Mouse (Mus musculus) cerebellum, adult 11-12 months (tissue): Measurements from ENCODE around the gene Bfsp1.

ENCODE experiments used
- DNase-seq: peaks from one replicate; pipeline ENCODE4 v3.0.0; 2022

Gene Bfsp1

DNA sequence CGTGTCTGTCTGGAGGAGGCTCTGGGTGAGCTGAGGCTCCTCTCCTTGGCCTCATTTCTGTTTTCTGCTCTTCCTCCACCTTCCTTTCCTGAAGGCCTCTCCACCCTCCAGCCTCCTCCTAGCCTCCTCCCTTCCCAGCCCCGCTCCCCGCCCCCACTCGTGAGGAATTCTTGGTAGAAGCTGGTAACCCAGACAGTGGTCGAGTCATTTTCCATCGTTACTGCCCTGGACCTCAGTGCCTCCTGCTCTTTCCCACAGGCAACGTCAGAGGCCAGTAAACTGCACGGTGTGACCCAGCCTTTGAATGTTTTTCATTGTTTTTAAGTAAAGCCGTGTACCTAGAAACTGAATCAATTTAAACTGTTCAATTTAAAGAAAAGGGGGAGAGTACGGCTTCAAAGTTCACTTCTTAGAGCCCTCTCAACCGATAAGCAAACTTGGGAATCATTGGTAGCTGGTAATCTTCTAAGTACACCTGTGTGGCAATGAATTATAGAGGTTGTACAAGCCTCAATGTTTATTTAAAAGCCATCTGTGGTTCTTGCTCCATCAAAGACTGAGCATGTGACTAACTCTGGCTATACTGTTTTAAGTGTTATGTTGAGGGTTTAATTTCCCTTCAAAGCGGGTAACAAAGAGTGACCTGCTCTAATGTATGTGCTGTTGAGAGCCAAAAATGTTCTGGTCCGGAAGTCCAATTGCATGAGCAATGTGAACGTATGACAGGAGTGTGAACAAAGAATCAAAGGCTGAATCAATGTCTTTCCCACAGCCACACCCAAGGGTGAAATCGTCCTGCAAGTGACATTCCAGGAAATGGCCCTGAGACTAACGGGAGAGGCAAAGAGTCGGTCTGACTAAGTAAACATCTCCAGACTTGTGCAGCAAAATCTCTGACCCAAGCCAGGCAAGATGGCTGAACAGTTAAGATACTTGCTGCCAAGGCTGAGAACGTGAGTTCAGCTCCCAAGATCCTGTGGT is 10.4 kb downstream of the Bfsp1 start:
- DNase-seq = no peak

GRCm38 (mm10) chr2:143851354-143852221 is 11.4 kb downstream of the Bfsp1 start:
- no peak for DNase-seq

GRCm38 (mm10) chr2:143847291-143847690 is 15.7 kb downstream of the Bfsp1 start:
- DNase-seq = no peak

DNA sequence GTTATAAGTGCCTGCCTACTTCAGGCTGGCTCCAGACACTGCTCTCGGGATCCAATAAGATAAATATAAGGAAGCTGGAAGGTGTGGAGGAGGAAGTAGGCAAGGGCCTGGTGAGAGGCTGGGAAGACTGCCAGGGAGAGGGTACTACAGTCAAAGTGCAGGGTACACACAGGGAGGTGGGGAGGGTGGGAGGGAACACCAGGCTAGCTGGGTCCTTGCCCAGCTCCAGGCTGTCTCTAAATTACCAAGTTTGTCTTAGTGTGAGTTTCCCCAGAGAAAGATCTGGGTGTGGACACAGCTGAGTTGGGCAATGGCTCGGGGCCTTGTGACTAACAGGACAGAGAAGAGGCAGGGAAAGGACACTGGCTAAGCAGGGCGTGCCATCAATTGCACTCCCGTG is 16.2 kb downstream of the Bfsp1 start:
- no peak for DNase-seq

DNA sequence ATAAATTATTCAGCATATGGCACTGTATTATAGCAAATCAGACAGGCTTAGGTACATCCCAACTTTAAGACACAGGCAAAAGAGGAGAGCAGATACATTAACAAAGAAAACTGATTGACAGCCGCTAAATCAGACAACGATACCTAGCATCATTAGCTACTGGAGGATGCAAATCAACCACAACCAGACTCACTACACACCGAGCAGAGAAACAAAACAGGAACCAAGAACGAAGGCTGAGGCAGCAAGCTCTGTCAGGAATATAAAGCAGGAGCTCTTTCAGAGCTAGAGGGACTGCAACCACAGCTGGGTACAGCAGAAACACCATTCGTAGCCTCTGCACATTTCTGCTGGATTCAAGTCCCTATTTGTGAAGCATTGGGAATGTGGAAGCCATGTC is 18.2 kb downstream of the Bfsp1 start:
- no peak for DNase-seq

- no peak for DNase-seq
Observed at GRCm38 (mm10) chr2:143841536-143841935, 21.4 kb downstream of the Bfsp1 start.

DNA sequence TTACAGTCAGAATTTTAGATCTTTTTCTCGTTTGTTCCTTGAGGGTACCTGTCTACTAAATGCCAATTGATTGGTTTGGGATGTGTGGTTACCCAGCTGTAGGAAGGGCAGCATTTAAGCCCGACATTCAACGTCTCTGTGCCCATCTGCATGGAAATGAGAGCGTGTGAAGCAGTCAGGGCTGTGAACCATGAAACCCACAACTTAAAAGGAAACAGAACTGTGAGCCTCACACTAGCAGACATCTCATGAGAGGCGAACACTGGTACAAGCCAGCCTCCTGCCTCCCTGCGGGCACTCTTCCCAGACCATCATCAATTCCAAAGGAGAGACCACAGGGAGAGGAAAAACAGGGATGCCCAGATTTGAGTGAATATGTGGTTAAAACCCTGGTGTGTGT is 22.1 kb downstream of the Bfsp1 start:
- DNase-seq = no peak

DNA sequence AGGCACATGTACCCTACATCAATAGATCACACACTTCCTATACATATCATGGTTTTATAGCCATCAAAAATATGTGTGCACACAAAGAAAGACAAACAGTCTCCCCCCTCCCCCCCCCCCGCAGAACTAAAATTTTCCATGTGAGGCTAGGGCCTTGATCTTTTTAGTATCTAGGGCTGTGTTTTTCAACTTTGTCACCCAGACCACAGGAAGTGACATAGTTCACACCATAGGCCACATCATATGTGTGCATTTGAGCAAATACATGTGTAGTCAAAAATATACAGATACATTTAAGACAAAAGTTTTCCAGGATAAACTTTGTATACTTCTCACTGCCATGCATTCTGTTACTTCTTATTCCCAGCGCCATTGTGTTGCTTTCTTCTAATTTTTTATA is 23.5 kb downstream of the Bfsp1 start:
- no peak for DNase-seq

DNA sequence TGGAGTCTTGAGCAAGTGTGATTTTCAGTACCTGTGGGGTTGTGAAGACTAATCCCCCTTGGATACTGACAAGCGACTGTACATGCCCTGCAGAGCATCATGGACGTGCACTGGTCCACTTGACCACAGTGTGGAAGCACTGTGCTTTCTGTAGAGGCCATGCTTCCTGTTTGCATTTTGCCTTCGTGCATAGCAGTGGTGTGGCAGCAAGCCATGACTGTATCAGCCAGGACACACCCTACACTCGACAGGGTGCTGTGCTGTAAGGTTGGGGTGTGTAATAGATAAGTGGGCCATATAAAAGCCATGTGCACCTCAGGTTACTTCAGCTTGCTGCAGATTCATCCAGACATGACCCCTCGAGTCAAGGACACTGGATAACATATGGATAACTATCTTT is 24.3 kb downstream of the Bfsp1 start:
- no peak for DNase-seq

- peak; percentile 59 for DNase-seq
Observed at GRCm38 (mm10) chr2:143837291-143837701, 25.7 kb downstream of the Bfsp1 start.

- DNase-seq = no peak
Observed at GRCm38 (mm10) chr2:143835820-143836219, 27.2 kb downstream of the Bfsp1 start.

GRCm38 (mm10) chr2:143834082-143834481 is 28.9 kb downstream of the Bfsp1 start:
- DNase-seq = no peak

DNA sequence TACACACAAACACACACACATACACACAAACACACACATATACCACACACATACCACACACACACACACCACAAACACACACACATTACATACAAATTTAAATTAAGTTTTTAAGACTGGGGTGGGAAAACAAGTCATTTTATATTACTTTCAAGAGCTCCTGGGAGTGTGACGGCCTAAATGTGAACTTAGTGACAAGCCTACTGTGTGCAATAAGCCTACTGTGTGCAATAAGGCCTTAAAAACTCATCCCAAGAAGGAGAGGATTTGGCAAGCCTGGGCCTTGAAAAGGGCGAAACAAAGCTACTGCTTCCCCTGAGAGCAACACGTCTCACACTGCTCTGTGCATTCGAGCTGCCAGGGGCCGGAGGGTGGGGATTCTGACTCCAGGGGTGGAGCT is 30.3 kb downstream of the Bfsp1 start:
- DNase-seq = no peak

DNA sequence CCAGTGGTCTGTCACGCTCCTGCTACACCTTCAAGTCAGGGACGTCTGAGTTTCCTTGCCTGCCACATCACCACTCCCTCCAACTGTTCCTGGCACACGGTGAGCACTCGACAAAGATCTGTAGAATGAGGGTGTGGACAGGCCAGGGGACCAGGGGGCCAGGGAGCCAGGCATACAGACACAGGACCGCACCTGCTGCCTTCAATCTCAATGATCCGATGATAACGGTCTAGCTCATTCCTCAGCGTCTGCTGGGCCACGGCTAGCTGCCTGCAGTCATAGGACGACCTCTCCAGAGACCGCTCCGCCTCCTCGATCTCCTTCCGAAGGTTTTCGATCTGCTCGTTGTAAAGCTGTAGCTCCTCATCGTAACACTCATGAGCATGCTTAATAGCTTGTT is 31.3 kb downstream of the Bfsp1 start:
- no peak for DNase-seq

DNA sequence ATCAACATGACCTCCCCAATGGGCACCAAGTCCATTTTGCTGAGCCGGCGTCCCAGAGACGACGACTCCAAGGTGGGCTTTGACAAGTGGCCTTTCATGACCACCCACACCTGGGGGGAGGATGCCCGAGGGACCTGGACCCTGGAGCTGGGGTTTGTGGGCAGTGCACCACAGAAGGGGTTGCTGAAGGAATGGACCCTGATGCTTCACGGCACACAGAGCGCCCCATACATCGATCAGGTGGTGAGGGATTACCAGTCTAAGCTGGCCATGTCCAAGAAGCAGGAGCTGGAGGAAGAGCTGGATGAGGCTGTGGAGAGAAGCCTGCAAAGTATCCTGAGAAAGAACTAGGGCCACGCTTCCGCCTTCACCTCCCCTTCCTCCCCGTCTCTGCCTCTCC is 49.5 kb downstream of the Bfsp1 start:
- DNase-seq = no peak

GRCm38 (mm10) chr2:143812262-143812661 is 50.7 kb downstream of the Bfsp1 start:
- no peak for DNase-seq

DNA sequence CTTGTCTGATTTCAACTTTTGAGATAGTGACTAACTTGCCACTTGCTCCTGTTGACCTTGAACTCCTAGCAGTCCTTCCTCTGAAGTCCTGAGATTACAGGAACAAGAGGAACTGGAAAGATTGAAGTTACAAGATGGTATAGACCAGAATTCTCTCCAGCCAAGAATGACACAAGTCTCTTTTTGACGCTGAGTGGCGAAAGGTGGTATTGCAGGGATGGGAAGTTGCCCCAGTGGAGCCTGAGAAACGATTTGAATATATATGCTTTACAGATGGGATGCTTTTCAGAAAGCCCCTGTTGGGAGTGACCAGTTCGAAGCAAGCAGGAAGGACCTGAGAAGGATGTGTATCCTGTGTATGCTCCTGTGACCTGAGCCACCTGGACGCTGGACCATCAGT is 54.2 kb downstream of the Bfsp1 start:
- DNase-seq = no peak

DNA sequence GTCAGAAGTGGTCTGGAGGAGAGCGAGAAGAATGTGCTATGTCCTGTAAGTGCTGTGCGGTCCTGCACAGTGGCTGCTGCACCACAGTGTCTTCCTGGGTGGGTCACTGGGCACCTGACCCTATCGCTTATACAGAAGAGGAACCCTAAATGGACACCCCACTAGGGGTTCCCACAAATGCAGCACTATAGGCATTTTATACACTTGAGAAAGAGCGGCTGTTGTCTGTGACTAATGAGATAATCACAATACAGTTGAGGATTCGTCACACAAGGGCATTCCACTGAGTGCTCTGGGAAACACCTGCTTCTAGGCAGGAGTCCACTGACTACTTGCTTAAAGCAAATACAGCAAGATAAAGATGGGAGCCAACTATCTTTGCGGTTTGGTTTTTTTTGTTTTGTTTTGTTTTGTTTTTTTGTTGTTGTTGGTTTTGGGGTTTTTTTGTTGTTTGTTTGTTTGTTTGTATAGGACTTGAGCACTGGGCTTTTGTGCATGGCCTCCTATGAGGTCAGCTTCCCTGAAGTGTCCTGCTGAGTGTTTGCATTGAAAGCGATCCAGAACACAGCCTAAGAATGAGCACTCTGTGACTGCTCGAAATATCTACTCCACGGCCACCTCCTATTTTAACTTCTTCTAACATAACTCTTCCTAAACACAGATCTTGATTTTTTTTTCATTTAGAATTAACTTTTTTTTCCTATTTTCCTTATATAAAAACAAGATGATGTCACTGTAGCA is 55.9 kb downstream of the Bfsp1 start:
- no peak for DNase-seq

DNA sequence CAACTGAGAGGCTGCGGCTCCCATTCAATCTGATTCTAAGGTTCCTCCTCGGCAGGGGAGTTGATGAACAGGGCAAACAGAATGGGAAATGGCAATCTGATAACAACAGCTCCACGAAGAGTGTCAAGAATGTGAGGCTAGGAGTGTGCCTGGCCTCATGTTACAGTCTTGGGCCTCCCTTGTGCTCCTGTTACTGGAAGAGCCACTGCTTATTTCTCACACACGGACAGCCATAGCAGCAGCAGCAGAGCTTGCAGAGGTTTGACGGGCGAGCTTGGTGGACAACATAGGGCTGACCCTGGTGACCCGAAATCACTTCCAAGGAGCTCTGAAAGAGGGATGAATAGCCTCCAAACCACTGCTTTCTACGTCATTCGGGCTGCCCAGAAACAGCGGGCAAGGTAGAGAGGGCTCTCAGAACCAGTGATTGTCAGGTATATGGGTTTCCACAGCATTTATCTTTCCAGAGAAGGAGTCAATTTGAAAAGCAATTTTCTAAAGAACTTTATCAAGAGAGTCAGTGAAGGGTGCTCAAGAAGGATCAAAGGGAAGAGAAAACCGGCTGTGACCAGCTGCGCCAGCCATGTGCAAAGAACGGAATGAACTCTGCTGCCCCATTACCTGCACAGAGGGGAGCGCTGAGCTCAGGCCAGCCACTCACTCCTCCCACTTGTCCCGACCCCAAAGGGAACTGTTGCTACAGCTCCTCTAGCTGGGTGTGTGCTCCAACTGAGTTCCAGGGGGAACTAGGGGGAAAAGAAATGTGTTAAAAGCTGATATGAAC is 56.6 kb downstream of the Bfsp1 start:
- DNase-seq = no peak

GRCm38 (mm10) chr2:143801097-143801496 is 61.9 kb downstream of the Bfsp1 start:
- DNase-seq = no peak

GRCm38 (mm10) chr2:143796335-143797013 is 66.5 kb downstream of the Bfsp1 start:
- DNase-seq = no peak

DNA sequence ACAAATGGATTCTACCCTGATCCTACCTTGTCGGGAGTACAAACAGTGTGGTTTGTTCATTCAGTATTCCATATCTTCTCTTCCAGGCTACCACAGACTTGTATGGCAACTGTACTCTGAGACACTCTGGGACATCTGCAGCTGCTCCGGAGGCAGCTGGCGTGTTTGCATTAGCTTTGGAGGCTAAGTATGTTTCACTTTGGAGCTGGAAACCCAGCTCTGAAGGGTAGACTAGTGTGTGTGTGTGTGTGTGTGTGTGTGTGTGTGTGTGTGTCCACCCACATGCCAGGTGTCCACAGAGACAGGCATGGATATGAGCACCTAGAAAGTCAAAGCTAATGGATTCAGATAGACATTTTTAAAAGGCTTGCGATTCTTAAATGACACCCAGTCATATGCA is 67.1 kb downstream of the Bfsp1 start:
- DNase-seq = no peak
